Mouse (Mus musculus): ENCODE measurements at regions not wholly inside any gene's neighbourhood (a gene's known extent, or its start where the extent isn't known, plus 50 kb on each side); places are given as distances from the start of the nearest gene placed in this dataset.

- DNase-seq: no peak
Measured at GRCm38 (mm10) chr11:90136307-90136706, 51.2 kb upstream of the Gm45716 start.

Data from heart, adult 18-20 months (tissue).